Mouse (Mus musculus) megakaryocyte, embryonic 14.5 days (primary cell): ENCODE measurements around the gene Gm20388.

Source experiments
- FLI1 ChIP-seq: IDR thresholded peaks from 2 replicates; pipeline ENCODE4 v1.6.1; 2012; ENCODE audit warnings: low read length, inconsistent platforms, mixed read lengths
- GATA1 ChIP-seq: IDR thresholded peaks from 3 replicates; pipeline ENCODE4 v1.6.1; 2012; ENCODE audit warnings: mixed read lengths, low read length, inconsistent platforms, borderline replicate concordance

DNA sequence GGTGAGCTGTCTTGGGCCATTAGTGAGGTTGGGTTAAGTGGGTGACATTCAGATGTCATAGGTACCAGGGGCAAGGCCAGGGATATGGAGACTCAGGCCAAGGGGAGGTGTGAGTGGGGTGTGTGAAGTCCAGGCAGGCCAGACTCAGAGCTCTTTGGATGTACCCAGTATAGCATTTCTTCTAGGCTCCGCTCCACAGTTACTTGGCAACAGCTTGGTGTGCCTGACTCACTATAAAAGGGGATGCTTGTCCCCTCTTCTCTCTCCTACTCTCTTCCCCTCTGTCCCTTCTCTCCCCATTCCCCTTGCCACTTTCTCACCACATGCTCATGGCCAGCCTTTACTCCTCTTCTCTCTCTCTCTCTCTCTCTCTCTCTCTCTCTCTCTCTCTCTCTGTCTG lies 2837.2 kb downstream of the Gm20388 start:
- TF ChIP-seq GATA1 (no peak), FLI1 (no peak)
